Mouse (Mus musculus) testis, adult 10 weeks (tissue): ENCODE results near the gene Rbbp5. TPM values are rescaled to one million over a fixed set of nuclear protein-coding genes. Genes with fewer than 3 reads are reported as not detected.

Source experiments
- polyA plus RNA-seq: library from polyadenylated mRNA; stranded (reverse); fragments of 350-450 nt; fragmentation: Illumina TruSeq; extraction: RNeasy Lipid Tissue Mini Kit (QIAGEN cat#74804); gene quantifications from one replicate; pipeline ENCODE4 v1.2.3, GENCODE M21; 2014; ENCODE audit warnings: low read depth, low replicate concordance

Rbbp5 gene
- polyA plus RNA-seq = 19.4 TPM

GRCm38 (mm10) chr1:132476928-132477691 is at the start of gene Rbbp5:
Rbbp5 (plus strand) TSS chr1:132477365.

GRCm38 (mm10) chr1:132506058-132506457 is 28.9 kb downstream of the Rbbp5 start, which contains the start of gene Tmem81:
Tmem81 (plus strand) TSS chr1:132506230.

GRCm38 (mm10) chr1:132542762-132543306 is 65.7 kb downstream of the Rbbp5 start, which contains the start of gene Cntn2:
Cntn2 (minus strand) TSS chr1:132543256.

Other genes starting within 250 kb of the Rbbp5 start
- gene Gm10188, start 247.6 kb upstream of the Rbbp5 start, polyA plus RNA-seq = 0.78 TPM
- gene Klhdc8a, start 178.7 kb upstream of the Rbbp5 start, polyA plus RNA-seq = 0.25 TPM
- gene Nuak2, start 161.2 kb upstream of the Rbbp5 start, polyA plus RNA-seq = 1.8 TPM
- gene Tmcc2, start 86.1 kb upstream of the Rbbp5 start, polyA plus RNA-seq = 0.29 TPM
- gene Dstyk, start 59.8 kb upstream of the Rbbp5 start, polyA plus RNA-seq = 7.5 TPM
- 13.8 TPM for gene Tmem81, start 28.9 kb downstream of the Rbbp5 start, polyA plus RNA-seq
- not detected for gene Cntn2, start 65.9 kb downstream of the Rbbp5 start, polyA plus RNA-seq